Comparison of ENCODE assay signal across 20 mouse cellular contexts in the genomic region with DNA sequence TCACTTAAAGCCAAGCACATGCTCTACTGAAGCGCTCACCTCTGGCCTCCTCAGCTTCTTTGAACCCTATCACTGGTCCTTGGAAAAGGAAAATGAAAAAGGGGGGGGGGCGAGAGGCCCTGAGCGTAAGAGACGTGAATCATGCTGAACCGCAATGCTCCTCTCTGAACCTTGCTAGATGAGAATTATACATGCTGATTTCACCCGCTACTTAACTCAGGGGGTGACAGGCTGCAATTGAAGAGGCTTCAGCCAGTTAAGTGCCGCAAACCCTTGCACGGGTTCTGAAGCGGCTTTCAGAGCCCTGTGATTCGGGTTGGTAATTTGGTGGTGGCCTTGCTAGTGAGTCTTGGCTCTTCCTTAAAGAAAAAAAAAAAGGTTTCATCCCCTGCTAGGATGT.
DNase-seq lines count a peak whose midpoint lies in the region; ATAC-seq and TF ChIP-seq lines count a peak whose summit lies in the region.
"Had no signal": no experiment of that assay in that cellular context is flagged by ENCODE, and none has a peak within 500 bp of the region (broad histone marks: within the 10 kb centered on the region; RNA-seq: fewer than 3 reads in every experiment).

No protein-coding gene starts in this region.

- no peak for TF ChIP-seq CTCF in hindbrain, postnatal 0 days (IDR thresholded peaks at IDR 0.05; ENCODE audit: low read depth)

- H3K4me3 ChIP-seq in hindbrain, postnatal 0 days (ENCODE audit: low read length) = no peak overlapping the region
- no peak overlapping the region for H3K4me3 ChIP-seq in hindbrain, embryonic 11.5 days (ENCODE audit: low read depth, low read length)
- no peak overlapping the region for H3K4me3 ChIP-seq in forebrain, embryonic 13.5 days
- H3K4me3 ChIP-seq in midbrain, embryonic 13.5 days (replicated peaks) = no peak overlapping the region
- H3K4me3 ChIP-seq: embryonic facial prominence, embryonic 12.5 days; heart, embryonic 10.5 days; stomach, embryonic 15.5 days had no signal

- 0 out of 2 replicates have a peak, but pooled peaks have one; percentile 35 for ATAC-seq in hindbrain, postnatal 0 days
- ATAC-seq in hindbrain, embryonic 11.5 days (ENCODE audit: low FRiP score) = no peak
- ATAC-seq in forebrain, embryonic 13.5 days = peak; percentile 77
- peak; percentile 82 for ATAC-seq in midbrain, embryonic 13.5 days
- no peak for ATAC-seq in activated CD4-positive, CD25-positive, alpha-beta regulatory T cell, adult 4 months

- DNase-seq in hindbrain, postnatal 0 days (ENCODE audit: low spot score) = no peak
- no peak for DNase-seq in hindbrain, embryonic 11.5 days (ENCODE audit: low spot score)
- peak; percentile 15 for DNase-seq in retina, embryonic 14.5 days (ENCODE audit: low spot score)
- DNase-seq in cerebellum, postnatal 36 days = no peak
- DNase-seq in lung, postnatal 14 days = no peak
- DNase-seq: adrenal gland, postnatal 25 days; B cell, adult 2 months; cerebellum, postnatal 14 days; gastrocnemius, postnatal 36 days; heart, postnatal 36 days; kidney, adult 9 months; lung, adult 18-20 months; lung, postnatal 4 days; right cerebral cortex, postnatal 14 days had no signal

- H3K36me3 ChIP-seq in hindbrain, postnatal 0 days (ENCODE audit: insufficient read depth, low read length) = no peaks in the 10 kb centered on the region
- H3K36me3 ChIP-seq in hindbrain, embryonic 11.5 days (ENCODE audit: control insufficient read depth, insufficient read depth, low read length) = no peaks in the 10 kb centered on the region
- no peaks in the 10 kb centered on the region; the same call in 1 of the 2 replicates for H3K36me3 ChIP-seq in forebrain, embryonic 13.5 days (ENCODE audit: poor library complexity, severe bottlenecking)
- H3K36me3 ChIP-seq in midbrain, embryonic 13.5 days = no peaks in the 10 kb centered on the region
- H3K36me3 ChIP-seq: embryonic facial prominence, embryonic 12.5 days; heart, embryonic 10.5 days; stomach, embryonic 15.5 days had no signal

- no peak overlapping the region for H3K4me2 ChIP-seq in hindbrain, postnatal 0 days (ENCODE audit: low read depth, low read length)
- H3K4me2 ChIP-seq in hindbrain, embryonic 11.5 days (replicated peaks; ENCODE audit: low read depth, low read length) = no peak overlapping the region
- peak overlapping the region; percentile 36 for H3K4me2 ChIP-seq in forebrain, embryonic 13.5 days
- H3K4me2 ChIP-seq in midbrain, embryonic 13.5 days (replicated peaks) = peak overlapping the region; percentile 11; the same call in 1 of the 2 replicates
- H3K4me2 ChIP-seq: embryonic facial prominence, embryonic 12.5 days; stomach, embryonic 15.5 days had no signal

- H3K4me1 ChIP-seq in hindbrain, postnatal 0 days (ENCODE audit: insufficient read depth, low read length) = no peaks in the 10 kb centered on the region
- H3K4me1 ChIP-seq in hindbrain, embryonic 11.5 days (replicated peaks; ENCODE audit: control insufficient read depth, insufficient read depth, low read length) = no peaks in the 10 kb centered on the region
- peaks cover 43% of the 10 kb centered on the region for H3K4me1 ChIP-seq in forebrain, embryonic 13.5 days
- H3K4me1 ChIP-seq in midbrain, embryonic 13.5 days (replicated peaks) = peaks cover 23% of the 10 kb centered on the region
- H3K4me1 ChIP-seq: heart, embryonic 10.5 days; stomach, embryonic 15.5 days had no signal

- no peaks in the 10 kb centered on the region for H3K9me3 ChIP-seq in hindbrain, postnatal 0 days (ENCODE audit: low read length)
- H3K9me3 ChIP-seq in hindbrain, embryonic 11.5 days (ENCODE audit: control insufficient read depth, low read length) = no peaks in the 10 kb centered on the region
- H3K9me3 ChIP-seq in forebrain, embryonic 13.5 days (replicated peaks) = 0 out of 2 replicates have a peak, but pooled peaks cover 4% of the 10 kb centered on the region
- 0 out of 2 replicates have a peak, but pooled peaks cover 5% of the 10 kb centered on the region for H3K9me3 ChIP-seq in midbrain, embryonic 13.5 days
- H3K9me3 ChIP-seq: embryonic facial prominence, embryonic 12.5 days; heart, embryonic 10.5 days; stomach, embryonic 15.5 days had no signal

- WGBS in hindbrain, postnatal 0 days = 61% methylated on average over 10 of the region's 10 CpGs
- 72% methylated on average over 10 of the region's 10 CpGs for WGBS in hindbrain, embryonic 11.5 days
- 19% methylated on average over 10 of the region's 10 CpGs for WGBS in forebrain, embryonic 13.5 days
- WGBS in midbrain, embryonic 13.5 days = 18% methylated on average over 10 of the region's 10 CpGs

- no peak overlapping the region for H3K27ac ChIP-seq in hindbrain, postnatal 0 days
- no peak overlapping the region for H3K27ac ChIP-seq in hindbrain, embryonic 11.5 days (ENCODE audit: low read depth, low read length)
- peak overlapping the region; percentile 41 for H3K27ac ChIP-seq in forebrain, embryonic 13.5 days
- H3K27ac ChIP-seq in midbrain, embryonic 13.5 days = 0 out of 2 replicates have a peak overlapping the region, but pooled peaks have one; percentile 19
- H3K27ac ChIP-seq: embryonic facial prominence, embryonic 12.5 days; heart, embryonic 10.5 days; stomach, embryonic 15.5 days had no signal

- no peaks in the 10 kb centered on the region for H3K27me3 ChIP-seq in hindbrain, postnatal 0 days (ENCODE audit: insufficient read depth, low read length)
- H3K27me3 ChIP-seq in hindbrain, embryonic 11.5 days (ENCODE audit: control insufficient read depth, insufficient read depth, low read length) = no peaks in the 10 kb centered on the region
- no peaks in the 10 kb centered on the region for H3K27me3 ChIP-seq in forebrain, embryonic 13.5 days
- no peaks in the 10 kb centered on the region for H3K27me3 ChIP-seq in midbrain, embryonic 13.5 days
- H3K27me3 ChIP-seq: embryonic facial prominence, embryonic 12.5 days; stomach, embryonic 15.5 days had no signal

- H3K9ac ChIP-seq in hindbrain, postnatal 0 days (replicated peaks; ENCODE audit: low read length) = no peak overlapping the region
- H3K9ac ChIP-seq in hindbrain, embryonic 11.5 days (ENCODE audit: low read depth, low read length) = no peak overlapping the region
- H3K9ac ChIP-seq in forebrain, embryonic 13.5 days = no peak overlapping the region
- H3K9ac ChIP-seq in midbrain, embryonic 13.5 days (replicated peaks) = no peak overlapping the region
- H3K9ac ChIP-seq: embryonic facial prominence, embryonic 12.5 days; stomach, embryonic 15.5 days had no signal

Comparison
In these comparisons a context has a peak if more than half of its experiments do, and no peak if none do; other contexts are left out.
1. ATAC-seq: peak in hindbrain, postnatal 0 days (single experiment), forebrain, embryonic 13.5 days (single experiment) and midbrain, embryonic 13.5 days (single experiment); none in hindbrain, embryonic 11.5 days (single experiment) and activated CD4-positive, CD25-positive, alpha-beta regulatory T cell, adult 4 months (single experiment).
2. H3K27ac ChIP-seq: peak in forebrain, embryonic 13.5 days (single experiment) and midbrain, embryonic 13.5 days (single experiment); none in hindbrain, postnatal 0 days (single experiment) and hindbrain, embryonic 11.5 days (single experiment).
3. H3K4me2 ChIP-seq: peak in forebrain, embryonic 13.5 days (single experiment) and midbrain, embryonic 13.5 days (single experiment); none in hindbrain, postnatal 0 days (single experiment) and hindbrain, embryonic 11.5 days (single experiment).